Mouse (Mus musculus): ENCODE measurements at regions not wholly inside any gene's neighbourhood (a gene's known extent, or its start where the extent isn't known, plus 50 kb on each side); places are given as distances from the start of the nearest gene placed in this dataset.

GRCm38 (mm10) chr5:90086491-90086890 is 137.3 kb downstream of the Cox18 start:
- no peaks in the 10 kb centered on the region for H3K79me2 ChIP-seq (ENCODE audit: control insufficient read depth, insufficient read depth)
- H3K4me2 ChIP-seq (ENCODE audit: low read depth) = no peak overlapping the region
- no peak overlapping the region for H3ac ChIP-seq (ENCODE audit: control insufficient read depth, insufficient read length)
- H3K36me3 ChIP-seq (ENCODE audit: control insufficient read depth, insufficient read depth) = no peaks in the 10 kb centered on the region
- no peaks in the 10 kb centered on the region for H3K27me3 ChIP-seq (ENCODE audit: control insufficient read depth, insufficient read depth, insufficient read length)
- TF ChIP-seq E2F4 (IDR thresholded peaks at IDR 0.05; ENCODE audit: insufficient read depth) = no peak
- no peak for TF ChIP-seq TCF3 (IDR thresholded peaks at IDR 0.05; ENCODE audit: insufficient read length, low read depth)
- TF ChIP-seq TCF12 (IDR thresholded peaks at IDR 0.05; ENCODE audit: insufficient read depth, poor library complexity, severe bottlenecking) = no peak
- no peak for TF ChIP-seq POLR2A (IDR thresholded peaks at IDR 0.05; ENCODE audit: insufficient read length, low read depth)
- no peak for TF ChIP-seq SRF (IDR thresholded peaks at IDR 0.05; ENCODE audit: control insufficient read depth, insufficient read length, low read depth)
- TF ChIP-seq POLR2AphosphoS2 (IDR thresholded peaks at IDR 0.05; ENCODE audit: insufficient read length, low read depth) = no peak
- TF ChIP-seq CEBPB (IDR thresholded peaks at IDR 0.05; ENCODE audit: insufficient read depth, poor library complexity, severe bottlenecking) = no peak
- no peak for TF ChIP-seq REST (IDR thresholded peaks at IDR 0.05; ENCODE audit: insufficient read depth, insufficient read length)
- no peak overlapping the region for H3K4me3 ChIP-seq

- Histone ChIP-seq H3K27me3 (ENCODE audit: control insufficient read depth, insufficient read depth, insufficient read length) (no peaks in the 10 kb centered on the region), H3ac (ENCODE audit: control insufficient read depth, insufficient read length) (no peak overlapping the region), H3K36me3 (ENCODE audit: control insufficient read depth, insufficient read depth) (no peaks in the 10 kb centered on the region), H3K4me3 (no peak overlapping the region), H3K4me2 (ENCODE audit: low read depth) (peak overlapping the region; percentile 18), H3K79me2 (ENCODE audit: control insufficient read depth, insufficient read depth) (no peaks in the 10 kb centered on the region)
- no peak for TF ChIP-seq TCF12 (IDR thresholded peaks at IDR 0.05; ENCODE audit: insufficient read depth, poor library complexity, severe bottlenecking)
- TF ChIP-seq CEBPB (IDR thresholded peaks at IDR 0.05; ENCODE audit: insufficient read depth, poor library complexity, severe bottlenecking) = peak; percentile 65
Observed at GRCm38 (mm10) chr5:90077025-90077536, 146.7 kb downstream of the Cox18 start.

GRCm38 (mm10) chr5:90075629-90076349 is 148.0 kb downstream of the Cox18 start:
- no peak overlapping the region for H3K4me3 ChIP-seq
- H3K36me3 ChIP-seq (ENCODE audit: control insufficient read depth, insufficient read depth) = no peaks in the 10 kb centered on the region
- no peak overlapping the region for H3ac ChIP-seq (ENCODE audit: control insufficient read depth, insufficient read length)
- no peak for TF ChIP-seq SRF (IDR thresholded peaks at IDR 0.05; ENCODE audit: control insufficient read depth, insufficient read length, low read depth)
- TF ChIP-seq TCF12 (IDR thresholded peaks at IDR 0.05; ENCODE audit: insufficient read depth, poor library complexity, severe bottlenecking) = no peak
- TF ChIP-seq TCF3 (IDR thresholded peaks at IDR 0.05; ENCODE audit: insufficient read length, low read depth) = no peak
- no peak for TF ChIP-seq REST (IDR thresholded peaks at IDR 0.05; ENCODE audit: insufficient read depth, insufficient read length)
- TF ChIP-seq MAX (IDR thresholded peaks at IDR 0.05; ENCODE audit: low read depth) = no peak
- TF ChIP-seq POLR2A (IDR thresholded peaks at IDR 0.05; ENCODE audit: insufficient read length, low read depth) = no peak
- TF ChIP-seq CEBPB (IDR thresholded peaks at IDR 0.05; ENCODE audit: insufficient read depth, poor library complexity, severe bottlenecking) = no peak
- TF ChIP-seq USF1 (IDR thresholded peaks at IDR 0.05; ENCODE audit: low read depth) = no peak
- no peak for TF ChIP-seq MYOG (IDR thresholded peaks at IDR 0.05; ENCODE audit: control insufficient read depth in 1 of 3, insufficient read depth in 1 of 3, insufficient read length in 2 of 3, low read depth in 2 of 3)
- TF ChIP-seq E2F4 (IDR thresholded peaks at IDR 0.05; ENCODE audit: insufficient read depth) = no peak
- TF ChIP-seq POLR2AphosphoS2 (IDR thresholded peaks at IDR 0.05; ENCODE audit: insufficient read length, low read depth) = no peak
- TF ChIP-seq MYOD1 (IDR thresholded peaks at IDR 0.05; ENCODE audit: control insufficient read depth in 1 of 3, insufficient read length in 2 of 3, low read depth in 2 of 3) = no peak
- H3K27me3 ChIP-seq (ENCODE audit: control insufficient read depth, insufficient read depth, insufficient read length) = no peaks in the 10 kb centered on the region
- H3K79me2 ChIP-seq (ENCODE audit: control insufficient read depth, insufficient read depth) = no peaks in the 10 kb centered on the region
- H3K4me2 ChIP-seq (ENCODE audit: low read depth) = no peak overlapping the region

GRCm38 (mm10) chr5:90071806-90072205 is 152.0 kb downstream of the Cox18 start:
- TF ChIP-seq REST (IDR thresholded peaks at IDR 0.05; ENCODE audit: insufficient read depth, insufficient read length) (no peak), SRF (IDR thresholded peaks at IDR 0.05; ENCODE audit: control insufficient read depth, insufficient read length, low read depth) (no peak), POLR2A (IDR thresholded peaks at IDR 0.05; ENCODE audit: insufficient read length, low read depth) (no peak), POLR2AphosphoS2 (IDR thresholded peaks at IDR 0.05; ENCODE audit: insufficient read length, low read depth) (no peak), MAX (IDR thresholded peaks at IDR 0.05; ENCODE audit: low read depth) (no peak), TCF12 (IDR thresholded peaks at IDR 0.05; ENCODE audit: insufficient read depth, poor library complexity, severe bottlenecking) (no peak), CEBPB (IDR thresholded peaks at IDR 0.05; ENCODE audit: insufficient read depth, poor library complexity, severe bottlenecking) (no peak)

GRCm38 (mm10) chr5:90068601-90069000 is 155.2 kb downstream of the Cox18 start:
- TF ChIP-seq POLR2A (IDR thresholded peaks at IDR 0.05; ENCODE audit: insufficient read length, low read depth) (no peak), MYOG (IDR thresholded peaks at IDR 0.05; ENCODE audit: control insufficient read depth in 1 of 3, insufficient read depth in 1 of 3, insufficient read length in 2 of 3, low read depth in 2 of 3) (no peak), MYOD1 (IDR thresholded peaks at IDR 0.05; ENCODE audit: control insufficient read depth in 1 of 3, insufficient read length in 2 of 3, low read depth in 2 of 3) (no peak), TCF12 (IDR thresholded peaks at IDR 0.05; ENCODE audit: insufficient read depth, poor library complexity, severe bottlenecking) (no peak), CEBPB (IDR thresholded peaks at IDR 0.05; ENCODE audit: insufficient read depth, poor library complexity, severe bottlenecking) (no peak), USF1 (IDR thresholded peaks at IDR 0.05; ENCODE audit: low read depth) (no peak), E2F4 (IDR thresholded peaks at IDR 0.05; ENCODE audit: insufficient read depth) (no peak), SRF (IDR thresholded peaks at IDR 0.05; ENCODE audit: control insufficient read depth, insufficient read length, low read depth) (no peak), POLR2AphosphoS2 (IDR thresholded peaks at IDR 0.05; ENCODE audit: insufficient read length, low read depth) (no peak), MAX (IDR thresholded peaks at IDR 0.05; ENCODE audit: low read depth) (no peak), REST (IDR thresholded peaks at IDR 0.05; ENCODE audit: insufficient read depth, insufficient read length) (no peak), TCF3 (IDR thresholded peaks at IDR 0.05; ENCODE audit: insufficient read length, low read depth) (no peak)
- no peak overlapping the region for H3K4me2 ChIP-seq (ENCODE audit: low read depth)
- H3K4me3 ChIP-seq = no peak overlapping the region
- H3ac ChIP-seq (ENCODE audit: control insufficient read depth, insufficient read length) = no peak overlapping the region
- H3K27me3 ChIP-seq (ENCODE audit: control insufficient read depth, insufficient read depth, insufficient read length) = no peaks in the 10 kb centered on the region
- no peaks in the 10 kb centered on the region for H3K79me2 ChIP-seq (ENCODE audit: control insufficient read depth, insufficient read depth)
- no peaks in the 10 kb centered on the region for H3K36me3 ChIP-seq (ENCODE audit: control insufficient read depth, insufficient read depth)

More at GRCm38 (mm10) chr5:90071806-90072205, 152.0 kb downstream of the Cox18 start:
- Histone ChIP-seq H3K79me2 (ENCODE audit: control insufficient read depth, insufficient read depth) (no peaks in the 10 kb centered on the region), H3ac (ENCODE audit: control insufficient read depth, insufficient read length) (no peak overlapping the region), H3K4me2 (ENCODE audit: low read depth) (no peak overlapping the region), H3K27me3 (ENCODE audit: control insufficient read depth, insufficient read depth, insufficient read length) (no peaks in the 10 kb centered on the region), H3K36me3 (ENCODE audit: control insufficient read depth, insufficient read depth) (no peaks in the 10 kb centered on the region), H3K4me3 (no peak overlapping the region)
